Mouse (Mus musculus) left cerebral cortex, adult 6 months (tissue): ENCODE data around the gene Kcns1. TPM values are rescaled to one million over a fixed set of nuclear protein-coding genes. Genes with fewer than 3 reads are reported as not detected.

Experiments
- long read RNA-seq, 2 experiments: library from polyadenylated mRNA; unstranded; transcript quantifications; one replicate each; pipeline ENCODE4 v2.0.0; 2019 to 2020
- polyA plus RNA-seq: library from polyadenylated mRNA; unstranded; fragments of <200 nt; fragmentation: Nextera tagmentation; gene quantifications from 2 replicates; pipeline ENCODE4 v1.2.3, GENCODE M21; 2021

Gene Kcns1
- 6.0 and 9.7 TPM in 2 replicates for polyA plus RNA-seq
- long read RNA-seq, experiment 1, transcript Kcns1-201 (4 exons, 2,712 nt), result major isoform, 20 of 114 reads
- long read RNA-seq, experiment 1, partial matches to known transcripts, result 88 of 114 reads
- long read RNA-seq, experiment 1, other reads (novel, unspliced or antisense), result 6 of 114 reads
- long read RNA-seq, experiment 2, partial matches to known transcripts, result 15 of 17 reads
- long read RNA-seq, experiment 2, other reads (novel, unspliced or antisense), result 0 of 17 reads

GRCm38 (mm10) chr2:164170902-164171301, at the start of gene Kcns1:
Gene Kcns1, minus strand, starts transcription at chr2:164171113.

GRCm38 (mm10) chr2:164199626-164200327, 28.9 kb upstream of the Kcns1 start, which contains the start of gene Wfdc15a:
Gene Wfdc15a, minus strand, starts transcription at chr2:164200130.

GRCm38 (mm10) chr2:164190576-164190975, 19.7 kb upstream of the Kcns1 start, which contains the start of gene Wfdc12:
Gene Wfdc12, minus strand, starts transcription at chr2:164190608.

GRCm38 (mm10) chr2:164182692-164183255, 11.9 kb upstream of the Kcns1 start, which contains the start of gene Wfdc5:
Gene Wfdc5, minus strand, starts transcription at chr2:164182742.

Other genes starting within 250 kb of the Kcns1 start
- 525 and 537 TPM in 2 replicates for gene Ywhab, start 176.2 kb downstream of the Kcns1 start, polyA plus RNA-seq
- gene Pabpc1l, start 145.7 kb downstream of the Kcns1 start, polyA plus RNA-seq, result 0.21 and 0.78 TPM in 2 replicates
- 13.3 and 21.5 TPM in 2 replicates for gene Stk4, start 100.8 kb downstream of the Kcns1 start, polyA plus RNA-seq
- 105 and 112 TPM in 2 replicates for gene Tomm34, start 99.9 kb downstream of the Kcns1 start, polyA plus RNA-seq
- gene Wfdc5, start 11.6 kb upstream of the Kcns1 start, polyA plus RNA-seq, result not detected in 2 replicates
- not detected in 2 replicates for gene Wfdc12, start 19.5 kb upstream of the Kcns1 start, polyA plus RNA-seq
- gene Wfdc15a, start 29.0 kb upstream of the Kcns1 start, polyA plus RNA-seq, result not detected in 2 replicates
- not detected in 2 replicates for gene Wfdc15b, start 50.5 kb upstream of the Kcns1 start, polyA plus RNA-seq
- not detected in 2 replicates for gene Svs2, start 67.4 kb upstream of the Kcns1 start, polyA plus RNA-seq
- gene Svs3b, start 85.5 kb upstream of the Kcns1 start, polyA plus RNA-seq, result not detected in 2 replicates
- gene Svs4, start 107.3 kb upstream of the Kcns1 start, polyA plus RNA-seq, result not detected in 2 replicates
- not detected in 2 replicates for gene Svs3a, start 118.2 kb upstream of the Kcns1 start, polyA plus RNA-seq
- gene Svs6, start 145.6 kb upstream of the Kcns1 start, polyA plus RNA-seq, result not detected in 2 replicates
- not detected in 2 replicates for gene Svs5, start 161.6 kb upstream of the Kcns1 start, polyA plus RNA-seq
- gene Slpi, start 218.0 kb upstream of the Kcns1 start, polyA plus RNA-seq, result 0.40 TPM in 1 of 2 replicates, not detected in the other
- gene Rbpjl, start 232.0 kb upstream of the Kcns1 start, polyA plus RNA-seq, result 0.16 and 0.23 TPM in 2 replicates
- gene Matn4, start 234.0 kb upstream of the Kcns1 start, polyA plus RNA-seq, result 3.8 and 3.9 TPM in 2 replicates